Mouse (Mus musculus) cerebellum, postnatal 36 days (tissue): Measurements from ENCODE around the gene Idh1.

Experiments used
- DNase-seq, 2 experiments: peaks; one replicate each; pipeline ENCODE4 v3.0.0; 2021 to 2022; ENCODE audit warnings: mixed read lengths in 2 of 2

Gene Idh1

GRCm38 (mm10) chr1:65176171-65176570, 10.1 kb downstream of the Idh1 start:
- no peak for DNase-seq

DNA sequence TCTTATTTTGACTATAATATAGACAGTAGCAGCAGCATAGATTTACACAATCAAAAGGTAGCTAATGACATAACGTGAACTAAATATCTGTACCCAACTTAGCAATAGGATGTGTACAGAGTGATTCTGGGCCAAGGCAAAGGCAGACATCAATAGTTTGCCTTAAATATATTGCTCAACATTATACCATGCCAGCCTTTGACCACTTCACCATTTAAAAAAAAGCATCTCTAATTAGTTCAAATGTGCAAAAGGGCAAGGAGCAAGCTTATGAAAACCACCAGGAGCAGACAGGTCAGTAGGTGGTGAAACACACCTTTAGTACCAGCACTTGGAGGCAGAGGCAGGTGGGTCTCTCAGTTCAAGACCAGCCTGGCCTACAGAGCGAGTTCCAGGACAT, 12.6 kb downstream of the Idh1 start:
- no peak for DNase-seq

DNA sequence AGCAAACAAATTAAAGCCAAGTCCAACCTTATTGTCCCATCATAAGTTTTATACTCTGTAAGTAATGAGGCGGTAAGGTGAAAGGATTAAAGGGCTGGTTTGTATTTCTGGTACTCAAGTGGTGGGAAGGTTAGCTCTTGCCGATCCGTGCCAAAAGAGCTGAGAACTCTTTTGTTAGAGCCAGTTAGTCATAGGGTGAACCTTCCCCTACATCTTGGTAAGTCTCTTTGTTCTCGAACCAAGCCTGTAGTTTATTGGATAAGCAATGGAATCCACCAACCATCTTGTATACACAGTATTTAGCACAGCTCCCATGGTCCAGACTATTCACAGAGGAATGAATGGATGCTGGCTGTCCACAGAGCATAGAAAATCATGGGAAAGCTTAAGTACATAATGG, 14.7 kb downstream of the Idh1 start:
- no peak for DNase-seq

DNA sequence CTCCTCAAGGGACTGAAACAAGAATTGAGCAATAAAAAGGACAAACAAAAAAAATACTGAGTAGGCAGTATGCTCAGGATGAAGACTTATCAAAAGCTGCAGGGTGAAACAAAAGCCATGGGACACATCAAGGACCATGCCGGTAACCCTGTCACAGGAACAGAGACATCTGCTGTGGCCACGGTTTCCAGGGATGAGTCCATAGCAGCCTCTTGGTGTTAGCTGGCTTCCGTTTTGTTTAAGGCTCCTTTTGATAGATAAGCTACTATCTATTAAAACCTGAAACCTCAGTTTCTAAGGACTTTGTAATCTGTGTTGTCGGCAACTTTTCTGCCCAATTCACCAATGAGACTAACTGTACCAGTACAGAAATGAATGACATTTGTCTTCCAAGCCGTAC, 16.4 kb downstream of the Idh1 start:
- DNase-seq, result no peak

- DNase-seq, result no peak
Observed at GRCm38 (mm10) chr1:65169536-65169935, 16.8 kb downstream of the Idh1 start.

- no peak for DNase-seq
Observed at GRCm38 (mm10) chr1:65167496-65167895, 18.8 kb downstream of the Idh1 start.

DNA sequence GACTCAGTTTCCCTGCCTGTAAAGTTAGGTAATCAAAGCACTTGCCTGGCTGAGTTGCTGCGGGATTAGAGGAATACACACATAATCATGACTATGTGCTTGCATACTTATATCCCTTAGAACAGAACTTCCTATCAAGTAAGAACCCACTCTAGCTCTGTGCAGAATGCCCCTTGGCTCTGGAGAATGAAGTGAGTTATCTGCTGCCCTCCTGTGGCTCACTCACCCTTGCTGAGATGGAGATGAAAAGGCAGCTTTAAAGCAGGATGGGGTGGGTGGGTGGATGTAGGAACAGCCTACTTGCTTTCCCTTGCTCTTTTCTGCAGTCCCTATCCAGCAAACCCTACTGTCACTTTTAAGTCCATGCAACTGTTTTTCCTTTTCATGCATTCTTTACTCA, 24.1 kb downstream of the Idh1 start:
- no peak for DNase-seq

DNA sequence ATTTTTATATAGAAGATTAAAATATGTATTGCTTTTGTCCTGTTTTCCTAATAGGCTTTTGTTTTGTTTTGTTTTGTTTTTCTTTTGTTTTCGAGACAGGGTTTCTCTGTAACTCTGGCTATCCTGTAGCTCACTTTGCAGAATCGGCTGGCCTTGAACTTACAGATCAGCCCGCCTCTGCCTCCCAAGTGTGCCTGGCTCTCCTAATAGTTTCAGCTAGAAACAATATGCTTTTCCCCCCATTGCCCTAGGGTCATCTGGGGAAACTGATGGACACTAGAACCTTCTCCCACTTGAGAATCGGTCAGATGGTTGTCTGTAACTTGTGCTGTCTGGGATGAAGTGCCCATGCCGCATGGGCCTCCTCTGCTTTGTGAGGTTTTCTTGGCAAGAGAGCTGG, 30.2 kb downstream of the Idh1 start:
- no peak for DNase-seq

- DNase-seq, result no peak
Observed at GRCm38 (mm10) chr1:65154814-65155213, 31.5 kb downstream of the Idh1 start.

DNA sequence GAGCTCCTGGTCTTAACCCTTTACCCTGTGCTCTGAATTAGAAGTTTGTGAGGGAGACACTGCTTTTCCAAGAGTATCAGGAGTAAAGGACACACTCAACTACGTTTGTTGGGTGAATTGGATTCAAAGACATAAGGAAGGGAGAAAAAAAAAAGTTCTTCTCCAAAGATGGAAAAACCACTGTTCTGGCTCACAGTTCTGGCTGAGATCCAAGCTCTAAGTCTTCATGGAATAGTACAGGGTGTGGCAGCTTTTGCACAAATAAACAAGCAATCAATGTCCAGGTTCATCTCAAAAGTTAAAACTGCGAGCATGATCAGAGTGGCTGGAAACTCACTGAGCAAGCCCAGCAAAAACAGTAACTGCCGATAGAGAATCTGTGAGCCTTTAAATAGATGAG, 38.3 kb downstream of the Idh1 start:
- DNase-seq, result no peak

- DNase-seq, result no peak
Observed at GRCm38 (mm10) chr1:65147326-65147725, 39.0 kb downstream of the Idh1 start.

DNA sequence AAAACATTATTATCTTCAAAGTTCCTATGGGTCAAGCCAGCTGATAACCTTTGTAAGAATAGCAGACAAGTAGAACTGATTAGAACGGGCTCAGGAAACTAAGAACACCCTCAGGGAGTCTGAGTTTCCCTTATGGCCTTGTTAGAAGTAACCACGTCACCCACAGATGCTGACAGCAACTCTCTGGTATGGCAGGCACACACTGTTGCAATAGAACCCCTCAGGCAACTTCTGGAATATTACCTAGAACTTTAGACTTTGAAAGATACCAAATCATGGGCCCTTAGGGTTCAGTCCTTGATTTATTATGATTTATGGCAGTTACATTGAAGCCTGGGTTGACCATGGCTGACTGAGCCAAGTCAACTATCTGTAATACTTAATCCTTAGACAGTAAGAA, 39.7 kb downstream of the Idh1 start:
- no peak for DNase-seq

GRCm38 (mm10) chr1:65144783-65145182, 41.5 kb downstream of the Idh1 start:
- DNase-seq, result no peak

- no peak for DNase-seq
Observed at GRCm38 (mm10) chr1:65137560-65137959, 48.7 kb downstream of the Idh1 start.

GRCm38 (mm10) chr1:65132833-65133232, 53.5 kb downstream of the Idh1 start:
- DNase-seq, result no peak

- DNase-seq, result no peak
Observed at GRCm38 (mm10) chr1:65131671-65132070, 54.6 kb downstream of the Idh1 start.

GRCm38 (mm10) chr1:65130226-65130625, 56.1 kb downstream of the Idh1 start:
- DNase-seq, result no peak

DNA sequence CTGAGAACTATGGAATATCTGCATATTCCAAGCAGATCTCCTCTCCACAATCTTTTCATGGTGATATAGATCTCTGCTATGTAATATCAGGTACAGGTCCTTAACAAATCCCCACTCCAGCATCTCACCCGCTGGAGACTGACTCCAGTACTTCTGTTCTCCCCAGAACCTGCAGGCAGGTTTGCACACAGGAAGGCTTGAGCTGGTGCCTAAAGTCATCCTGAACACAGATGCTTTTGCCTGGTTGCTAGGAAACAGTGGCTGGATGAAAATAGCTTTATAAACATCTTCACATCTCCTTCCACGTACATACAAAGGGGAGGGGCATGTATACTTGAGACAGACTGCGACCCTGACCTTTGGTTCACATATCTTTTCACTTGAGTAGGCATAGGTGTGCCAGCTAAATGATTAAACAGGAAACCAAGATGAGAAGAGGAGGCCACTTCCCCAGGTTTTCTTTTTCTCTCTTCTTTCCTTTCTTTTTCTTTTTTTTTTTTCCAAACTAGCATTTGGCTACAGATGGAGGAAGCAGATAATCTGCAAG, 56.6 kb downstream of the Idh1 start:
- no peak for DNase-seq

DNA sequence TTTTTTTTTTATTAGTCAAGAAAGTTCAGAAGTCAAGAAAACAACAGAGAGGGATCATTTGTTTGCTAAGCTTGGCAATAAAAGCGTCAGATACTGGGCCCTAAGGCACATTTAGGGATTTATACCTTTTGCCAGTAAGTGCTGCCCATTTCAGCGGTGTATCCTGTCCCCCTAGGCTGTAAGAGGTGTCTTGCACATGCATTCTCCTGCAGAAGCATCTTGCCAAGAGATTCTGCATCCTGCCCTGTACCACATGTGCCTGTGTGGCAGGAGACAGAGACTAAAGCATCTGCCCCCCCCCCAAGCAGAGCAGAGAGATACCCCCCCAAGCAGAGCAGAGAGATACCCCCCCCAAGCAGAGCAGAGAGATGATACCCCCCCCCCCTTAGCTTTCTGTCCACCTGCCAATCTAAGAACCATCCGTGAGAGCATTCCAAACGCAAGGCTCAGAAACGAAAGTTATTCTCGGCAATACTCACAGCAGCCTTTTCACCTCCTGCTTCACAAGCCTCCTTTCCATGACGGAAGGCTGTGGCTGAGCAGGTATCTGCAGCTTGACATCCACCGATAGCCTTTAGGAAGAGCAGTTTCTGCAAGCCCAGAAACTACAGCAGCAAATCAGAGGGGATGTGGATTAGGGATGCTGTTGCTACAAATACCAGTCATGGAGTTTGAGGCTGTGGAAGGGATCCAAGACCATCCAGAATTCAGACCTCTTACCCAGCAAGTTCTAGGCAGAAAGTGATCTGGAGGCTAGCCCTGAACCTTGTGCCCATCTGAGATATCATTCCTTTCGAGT, 63.5 kb downstream of the Idh1 start, which contains the start of gene D630023F18Rik:
Gene D630023F18Rik, minus strand, starts transcription at position 641 of the 799 bp plus-strand sequence.
- peak; percentile 6 to 11 for DNase-seq

- no peak for DNase-seq
Observed at GRCm38 (mm10) chr1:65119438-65119837, 66.9 kb downstream of the Idh1 start, which contains the start of gene Gm28845. TSS of gene Gm28845 (minus strand) at chr1:65119558.

GRCm38 (mm10) chr1:65118150-65118913, 68.0 kb downstream of the Idh1 start:
- no peak for DNase-seq

GRCm38 (mm10) chr1:65113536-65114172, 72.6 kb downstream of the Idh1 start:
- no peak for DNase-seq

- no peak for DNase-seq
Observed at GRCm38 (mm10) chr1:65112807-65113196, 73.5 kb downstream of the Idh1 start.
